Mouse (Mus musculus) embryo, embryonic 11.5 days (tissue): ENCODE data around the gene Parp16.
"Not testable (repeated sequence)": the region's sequence is repeated elsewhere in the genome, so short reads cannot be mapped to it uniquely, and the experiment has no call there.

Experiments
- DNase-seq: peaks from one replicate; pipeline ENCODE4 v3.0.0-alpha.2; 2012; ENCODE audit warnings: low read depth, low spot score

The Parp16 gene

DNA sequence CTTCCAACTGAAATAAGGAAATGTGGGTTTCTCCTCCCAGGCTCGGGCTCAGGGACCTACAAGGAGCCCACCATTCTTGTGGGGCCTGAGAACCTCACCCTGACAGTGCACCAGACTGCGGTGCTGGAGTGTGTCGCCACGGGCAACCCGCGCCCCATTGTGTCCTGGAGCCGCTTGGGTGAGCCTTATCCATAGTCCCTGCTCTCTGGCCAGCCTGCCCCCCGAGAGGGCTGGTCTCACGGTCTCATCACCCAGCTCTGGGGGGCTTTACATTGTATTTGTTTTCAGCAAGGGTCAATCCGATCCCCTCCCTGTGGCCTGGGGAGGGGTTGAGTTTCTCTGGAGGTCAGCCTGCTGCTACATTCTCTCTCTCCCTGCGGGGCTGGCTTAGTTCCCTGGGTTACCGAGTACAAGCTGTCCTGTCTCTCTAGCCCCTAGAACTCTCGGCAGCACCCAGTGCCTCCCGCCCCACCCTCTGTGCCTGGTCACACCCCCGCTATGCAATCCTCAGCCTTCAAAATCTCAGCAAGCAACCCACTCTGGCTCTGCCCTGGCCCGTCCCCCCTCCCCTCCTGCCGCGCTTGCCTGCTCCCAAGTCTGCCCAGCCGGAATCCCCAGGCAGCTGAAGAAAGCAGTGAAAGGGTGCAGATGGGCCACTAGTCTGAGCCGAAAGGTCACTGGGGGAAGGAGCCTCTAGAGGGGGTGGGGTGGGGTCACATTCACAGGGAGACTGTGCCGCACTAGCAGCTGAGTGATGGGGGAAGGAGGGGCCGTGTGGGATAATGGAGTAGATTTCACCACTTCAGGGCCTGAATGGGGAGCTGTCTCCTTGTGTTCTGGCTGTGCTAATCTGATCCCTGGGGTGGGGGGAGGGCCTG is 16.6 kb upstream of the Parp16 start:
- no peak for DNase-seq

DNA sequence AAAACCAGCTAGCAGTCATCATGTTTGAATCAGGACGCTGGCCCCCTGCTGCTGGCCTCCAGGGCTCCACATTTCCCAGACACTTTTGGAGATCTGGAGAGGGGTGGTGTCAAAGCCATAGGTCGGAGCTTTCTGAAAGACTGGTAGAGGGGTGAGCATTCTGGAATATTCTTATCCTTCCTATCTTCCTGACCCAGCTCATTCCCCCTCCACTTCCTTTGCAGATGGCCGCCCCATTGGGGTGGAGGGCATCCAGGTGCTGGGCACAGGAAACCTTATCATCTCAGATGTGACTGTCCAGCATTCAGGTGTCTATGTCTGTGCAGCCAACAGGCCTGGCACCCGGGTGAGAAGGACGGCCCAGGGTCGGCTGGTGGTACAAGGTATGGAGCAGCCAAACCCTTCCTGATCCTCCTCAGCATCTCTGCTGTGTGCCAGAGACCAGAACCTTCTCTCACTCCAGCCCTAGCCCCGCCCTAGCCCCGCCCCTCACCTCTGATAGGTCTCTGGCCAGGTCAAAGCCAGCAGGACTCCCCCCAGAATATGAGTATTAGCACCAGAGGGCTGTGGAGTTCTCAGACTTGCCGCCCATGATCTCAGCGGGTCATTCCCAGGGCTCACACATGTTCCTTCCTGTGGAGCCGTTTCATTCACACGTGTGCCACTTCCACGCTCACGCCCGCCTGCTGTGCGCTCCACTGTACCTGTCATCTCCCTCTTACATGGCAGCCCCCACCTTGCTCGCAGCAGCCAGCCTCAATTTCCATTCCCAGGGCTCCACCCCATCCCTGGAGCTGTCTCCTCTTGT is 15.1 kb upstream of the Parp16 start:
- no peak for DNase-seq

GRCm38 (mm10) chr9:65188599-65188998 is 6.6 kb upstream of the Parp16 start:
- peak; percentile 89 for DNase-seq

GRCm38 (mm10) chr9:65190306-65190705 is 4.8 kb upstream of the Parp16 start:
- no peak for DNase-seq

DNA sequence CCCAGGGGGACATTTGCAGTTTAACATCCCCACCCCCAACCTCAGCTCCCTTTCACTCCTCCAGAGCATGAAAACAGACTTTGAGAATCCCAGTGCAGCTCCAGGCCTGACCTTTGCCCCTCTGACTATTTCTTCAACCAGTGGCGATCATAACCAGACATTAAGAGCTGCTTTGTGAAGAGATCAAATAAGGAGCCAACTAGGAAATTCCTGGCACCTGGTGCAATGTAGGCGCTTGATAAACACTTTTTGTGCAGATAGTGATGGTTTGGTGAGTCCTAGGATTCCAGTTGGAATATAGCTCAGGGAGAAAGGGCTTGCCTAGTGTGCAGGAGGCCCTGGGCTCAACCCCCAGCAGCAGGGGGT is 3.8 kb upstream of the Parp16 start:
- DNase-seq: no peak

DNA sequence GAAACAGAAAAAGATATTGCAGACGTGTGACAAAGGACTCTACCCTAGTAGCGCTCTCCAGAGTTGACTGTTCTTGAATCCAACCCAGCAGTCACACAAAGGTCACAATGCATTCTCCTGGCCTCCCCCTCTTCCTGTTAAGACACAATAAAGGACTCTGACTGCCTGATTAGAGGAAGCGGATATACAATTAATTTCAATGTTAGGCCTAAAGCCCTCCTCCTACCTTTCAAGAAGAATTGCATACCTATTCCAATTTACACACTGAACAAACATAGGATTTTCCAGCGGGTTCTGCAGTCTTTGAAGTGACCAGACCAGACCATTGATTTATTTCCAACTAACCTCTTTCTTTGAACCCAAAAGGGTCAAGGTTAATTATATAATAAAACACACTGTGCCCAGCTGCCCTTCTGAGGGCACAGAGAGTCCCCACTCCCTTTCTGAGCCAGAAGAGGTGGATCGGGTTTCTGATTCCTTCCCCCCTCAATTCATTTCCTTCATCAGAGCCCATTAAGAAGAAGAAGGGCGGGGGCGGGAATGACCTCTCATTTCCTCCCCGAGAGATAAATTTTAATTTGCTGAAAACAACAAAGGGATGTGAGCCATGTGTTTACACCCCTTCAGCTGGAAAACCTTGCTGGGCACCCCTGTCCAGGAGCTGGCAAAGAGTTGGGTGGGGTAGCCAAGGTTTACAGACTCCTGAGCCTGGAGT is 3.2 kb upstream of the Parp16 start:
- DNase-seq: no peak

DNA sequence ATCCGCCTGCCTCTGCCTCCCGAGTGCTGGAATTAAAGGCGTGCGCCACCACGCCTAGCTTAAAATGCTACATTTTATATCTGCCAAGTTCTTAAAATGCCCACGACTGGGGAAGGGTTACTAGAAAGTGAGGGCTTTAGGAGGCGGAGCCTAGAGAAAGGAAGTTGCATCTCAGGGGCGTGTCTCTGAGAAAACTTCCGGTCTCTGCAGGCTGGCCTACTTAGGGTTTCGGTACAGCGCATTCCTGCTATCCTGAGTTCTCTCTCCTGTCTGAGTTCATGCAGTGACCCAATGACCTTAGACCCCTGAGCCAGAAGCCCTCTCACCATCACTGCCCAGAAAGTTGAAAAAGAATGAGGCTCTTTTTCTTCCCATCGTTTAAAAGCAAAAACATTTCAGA is 1.9 kb upstream of the Parp16 start:
- no peak for DNase-seq

- DNase-seq: no peak
These were observed 448 bp downstream of the Parp16 start for GRCm38 (mm10) chr9:65195621-65195981.

DNA sequence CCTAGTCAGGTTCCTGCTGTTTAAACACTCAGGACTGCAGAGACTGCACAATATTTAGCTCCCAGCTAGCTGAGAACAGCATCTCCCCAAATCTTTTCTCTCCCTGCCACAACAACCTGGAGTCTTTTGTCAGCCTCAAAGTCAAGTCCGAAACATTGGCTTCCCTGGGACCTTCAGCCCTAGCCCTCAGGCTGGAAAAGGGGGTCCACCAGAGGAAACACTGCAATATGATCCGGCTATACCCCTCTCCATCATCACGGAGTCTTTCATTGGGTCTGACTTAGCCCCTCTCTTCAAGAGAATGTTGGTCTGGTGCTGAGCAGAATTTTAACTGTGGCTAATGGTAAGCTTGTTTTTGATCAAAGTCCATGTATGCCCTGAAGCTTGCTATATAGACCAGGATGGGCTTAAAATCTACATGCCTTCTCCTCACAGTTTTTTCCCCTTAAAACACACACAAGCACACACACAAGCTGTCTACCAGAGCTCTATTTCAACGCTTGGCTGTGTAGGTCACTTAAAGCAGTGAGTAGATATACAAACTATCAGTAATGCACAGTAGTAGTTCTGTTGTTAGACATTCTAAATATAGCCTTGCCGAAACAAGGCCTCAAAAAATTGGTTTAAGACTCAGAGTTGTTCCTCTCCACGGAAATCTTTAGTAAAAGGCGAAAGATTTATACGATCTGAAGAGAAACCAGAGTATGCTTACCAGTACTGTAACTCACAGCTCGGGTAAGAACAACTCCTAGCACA is 1.0 kb downstream of the Parp16 start:
- DNase-seq: no peak

DNA sequence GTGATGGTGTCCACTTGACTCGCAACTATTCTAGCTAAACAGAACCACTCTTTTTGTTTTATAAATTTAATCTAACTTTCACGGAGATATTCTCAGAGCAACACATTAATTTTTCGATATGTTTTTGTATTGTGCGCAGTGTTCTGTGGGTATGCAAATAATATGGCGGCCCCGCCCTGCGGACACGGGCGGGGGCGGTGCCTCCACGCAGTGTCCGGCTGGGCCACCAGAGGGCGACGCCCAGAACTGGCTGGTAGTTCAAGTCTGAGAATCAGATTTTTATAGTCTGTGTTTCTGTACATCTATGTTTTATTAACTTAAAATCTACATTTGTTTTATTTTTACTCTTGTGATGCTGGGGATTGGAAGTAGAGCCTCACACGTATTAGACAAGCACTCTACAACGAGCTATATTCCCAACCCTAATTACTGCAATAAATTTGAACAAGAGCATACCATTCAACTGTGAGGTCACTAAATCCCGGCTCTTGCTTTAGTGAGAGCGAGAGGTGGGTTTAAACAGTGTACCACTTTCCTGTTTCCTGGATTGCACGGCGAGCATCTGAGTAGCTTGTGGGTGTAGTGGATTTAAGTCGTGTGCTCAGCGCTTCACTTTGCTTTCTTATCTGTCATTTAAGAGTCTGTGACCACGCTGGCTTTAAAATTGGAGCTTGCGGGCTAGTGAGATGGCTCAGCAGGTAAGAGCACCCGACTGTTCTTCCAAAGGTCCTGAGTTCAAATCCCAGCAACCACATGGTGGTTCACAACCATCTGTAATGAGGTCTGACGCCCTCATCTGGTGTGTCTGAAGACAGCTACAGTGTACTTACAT is 1.8 kb downstream of the Parp16 start:
- DNase-seq: peak; percentile 85

DNA sequence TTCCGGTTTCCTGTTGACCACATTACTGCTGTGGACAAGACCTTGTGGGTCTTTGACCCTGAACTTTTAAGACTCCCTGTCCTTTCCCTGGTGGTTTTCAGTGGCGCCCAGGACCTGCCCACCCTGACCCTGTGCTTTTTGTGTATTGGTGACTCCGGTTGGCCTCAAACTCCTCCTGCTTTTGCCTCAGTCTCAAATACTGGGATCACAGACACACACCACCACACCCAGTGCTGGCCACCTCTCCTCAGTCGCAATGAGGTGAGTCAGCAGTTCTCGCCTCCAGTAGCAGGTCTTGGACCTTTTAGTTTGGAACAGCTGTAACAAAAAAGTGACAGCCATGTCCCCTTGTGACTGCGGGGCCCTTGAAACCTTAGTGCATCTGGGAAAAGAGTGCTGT is 2.7 kb downstream of the Parp16 start:
- no peak for DNase-seq

GRCm38 (mm10) chr9:65199723-65200122 is 4.6 kb downstream of the Parp16 start:
- no peak for DNase-seq

DNA sequence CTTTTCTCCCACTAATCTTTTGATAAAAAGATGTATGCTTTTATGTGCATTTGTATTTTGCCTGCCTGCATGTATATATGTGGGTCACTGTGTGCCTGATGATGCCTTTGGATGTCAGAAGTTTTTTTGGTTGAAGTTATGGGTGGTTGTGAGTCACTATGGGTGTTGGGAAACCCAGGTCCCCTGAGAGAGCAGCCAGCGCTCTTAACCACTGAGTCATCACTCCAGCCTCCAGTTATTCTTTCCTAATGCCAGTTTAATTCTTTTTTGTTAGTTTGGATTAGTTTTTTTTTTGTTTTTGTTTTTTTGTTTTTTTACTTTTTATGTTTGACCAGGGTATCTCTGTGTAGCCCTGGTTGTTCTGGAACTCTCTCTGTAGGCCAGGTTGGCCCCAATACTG is 5.5 kb downstream of the Parp16 start:
- DNase-seq: no peak

- DNase-seq: no peak
These were observed 5.8 kb downstream of the Parp16 start for GRCm38 (mm10) chr9:65201021-65201380.

GRCm38 (mm10) chr9:65201381-65202164 is 6.4 kb downstream of the Parp16 start:
- peak; percentile 86 for DNase-seq

DNA sequence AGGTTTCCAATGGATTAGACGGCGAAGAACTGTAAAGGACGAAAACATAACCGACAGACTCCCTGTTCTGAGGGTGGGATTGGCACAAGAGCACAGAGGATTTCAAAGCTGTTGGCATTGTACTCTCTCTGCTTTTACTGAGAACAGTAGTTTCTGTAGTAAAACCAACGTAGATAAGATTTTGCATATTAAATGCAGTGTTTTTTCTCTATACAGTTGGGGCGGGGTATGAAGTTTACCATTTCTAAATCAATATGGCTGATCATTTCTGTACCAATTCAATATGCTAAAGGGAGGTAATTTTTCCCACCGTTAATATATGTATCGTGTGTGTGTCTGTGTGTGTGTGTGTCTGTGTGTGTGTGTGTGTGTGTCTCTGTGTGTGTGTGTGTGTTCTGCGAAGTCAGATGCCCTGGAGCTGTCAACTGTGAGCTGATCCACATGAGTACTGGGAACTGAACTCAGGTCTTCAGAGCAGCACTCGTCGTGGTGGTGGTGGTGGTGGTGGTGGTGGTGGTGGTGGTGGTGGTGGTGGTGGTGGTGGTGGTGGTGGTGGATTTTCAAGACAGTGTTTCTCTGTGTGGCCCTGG is 7.1 kb downstream of the Parp16 start:
- no peak for DNase-seq

DNA sequence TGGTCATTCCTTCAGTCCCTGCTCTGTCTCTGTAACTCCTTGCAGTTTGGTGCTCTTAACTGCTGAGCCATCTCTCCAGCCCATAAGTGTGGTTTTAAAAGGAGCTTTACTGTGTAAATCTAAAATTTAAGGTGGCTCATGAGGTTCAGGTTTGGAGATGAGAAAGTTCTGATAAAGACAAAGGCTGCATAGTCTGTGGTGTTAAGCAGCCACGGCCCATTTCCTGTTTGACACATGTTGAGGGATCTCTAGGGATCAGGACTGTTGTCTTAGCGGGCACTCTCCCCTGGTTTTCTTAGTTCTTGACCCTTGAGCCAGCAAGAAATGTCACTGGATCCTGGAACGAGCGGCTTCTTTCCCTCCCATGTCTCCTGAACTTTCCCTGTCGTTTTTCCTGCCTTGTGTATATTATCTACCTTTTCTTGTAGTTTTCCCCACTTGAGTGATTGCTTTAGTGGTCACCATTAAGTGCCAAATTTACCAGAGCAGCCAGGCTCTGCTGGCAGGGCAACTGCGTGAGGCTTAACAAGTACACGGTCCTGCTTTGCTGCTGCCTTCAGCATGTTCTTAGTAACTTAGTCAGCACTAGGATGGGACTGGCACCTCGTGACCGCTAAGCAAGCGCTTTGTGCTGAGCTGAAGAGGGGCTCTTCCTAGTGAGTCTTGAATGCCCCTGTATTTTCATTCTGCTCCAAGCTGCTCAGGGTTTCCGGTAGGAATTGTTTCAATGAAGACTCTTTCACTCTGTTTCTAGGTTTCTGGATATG is 10.1 kb downstream of the Parp16 start:
- no peak for DNase-seq

DNA sequence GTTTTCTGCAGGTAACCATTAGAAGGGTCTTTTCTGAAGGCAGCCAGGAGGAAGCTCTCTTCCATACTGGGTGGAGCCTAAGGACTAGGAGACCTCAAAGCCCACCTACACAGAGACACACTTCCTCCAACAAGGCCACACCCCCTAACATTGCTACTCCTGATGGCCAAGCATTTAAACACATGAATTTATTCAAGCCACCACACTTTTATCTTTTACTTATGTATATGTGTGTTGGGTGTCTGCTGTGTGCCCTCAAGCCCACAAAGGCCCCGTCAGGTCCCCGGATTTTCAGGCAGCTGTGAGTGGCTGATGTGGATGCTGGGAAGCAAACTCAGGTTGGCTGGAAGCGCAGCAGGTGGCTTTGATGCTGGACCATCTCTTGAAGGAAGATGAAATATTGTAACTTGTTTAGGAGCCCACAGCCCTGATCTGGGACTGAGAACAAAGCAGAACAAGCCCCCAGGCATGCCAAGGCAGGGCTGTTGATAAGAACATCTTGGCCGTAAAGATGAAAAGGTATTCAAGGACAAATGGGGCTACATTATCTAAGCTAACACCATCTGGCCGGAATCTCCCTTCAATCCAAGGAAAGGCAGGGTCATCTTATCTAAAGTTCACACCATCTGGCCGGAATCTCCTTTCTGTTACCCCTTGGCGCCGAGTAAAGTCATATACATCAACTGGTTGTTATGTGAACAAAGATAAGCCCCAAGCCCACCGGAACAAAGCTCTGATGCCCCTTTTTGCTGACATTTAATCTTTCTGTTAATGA is 12.1 kb downstream of the Parp16 start:
- DNase-seq: not testable (repeated sequence)
